Mouse (Mus musculus) right cerebral cortex, postnatal 25 days (tissue): ENCODE results near the gene Olfr1099.

Source experiments
- DNase-seq: peaks from one replicate; pipeline ENCODE4 v3.0.0; 2022

The Olfr1099 gene

GRCm38 (mm10) chr2:86960593-86960992 is at the start of gene Olfr1099:
Gene Olfr1099 (minus strand): TSS chr2:86960693.
- DNase-seq, result no peak

GRCm38 (mm10) chr2:86998098-86998497 is 37.6 kb upstream of the Olfr1099 start, which contains the start of gene Olfr1102:
Gene Olfr1102 (plus strand): TSS chr2:86998398.
- DNase-seq, result no peak

GRCm38 (mm10) chr2:86991121-86991520 is 30.6 kb upstream of the Olfr1099 start, which contains the start of gene Olfr1101:
Gene Olfr1101 (minus strand): TSS chr2:86991221.
- no peak for DNase-seq

- no peak for DNase-seq
Observed at GRCm38 (mm10) chr2:86979854-86980253, 19.4 kb upstream of the Olfr1099 start, which contains the start of gene Olfr1100. Gene Olfr1100 (minus strand): TSS chr2:86979954.

GRCm38 (mm10) chr2:86926557-86926956 is 33.9 kb downstream of the Olfr1099 start:
- DNase-seq, result peak; percentile 4

GRCm38 (mm10) chr2:86924445-86924844 is 36.0 kb downstream of the Olfr1099 start, which contains the start of gene Olfr1098:
Gene Olfr1098 (minus strand): TSS chr2:86924545.
- no peak for DNase-seq

- no peak for DNase-seq
Observed at GRCm38 (mm10) chr2:86905647-86906046, 54.8 kb downstream of the Olfr1099 start.
